Mouse (Mus musculus) limb, embryonic 11.5 days (tissue): ENCODE data around the gene Ubn1. TPM values are rescaled to one million over a fixed set of nuclear protein-coding genes. Genes with fewer than 3 reads are reported as not detected.

ENCODE experiments used
- ATAC-seq: fragments of 200-750 bp; cut with Nextera tagmentation; 2 replicates; pipeline ENCODE4 v1.8.0; 2017; ENCODE audit warnings: low read depth; ENCODE audit not compliant: insufficient number of reproducible peaks, low FRiP score, low TSS enrichment
- DNase-seq: peaks from one replicate; pipeline ENCODE4 v3.0.0-alpha.2; 2015; ENCODE audit warnings: low spot score
- H3K27ac ChIP-seq: fragments of 300-500 bp; sonication (generic); replicated peaks from 2 replicates; pipeline ENCODE4 v1.5.1; 2014; ENCODE audit warnings: low read depth, mild to moderate bottlenecking, low read length
- H3K27me3 ChIP-seq: fragments of 300-500 bp; sonication (generic); 2 replicates; pipeline ENCODE4 v1.6.1; 2014; ENCODE audit warnings: mild to moderate bottlenecking, low read length, mixed read lengths; ENCODE audit not compliant: control insufficient read depth, insufficient read depth
- H3K36me3 ChIP-seq: fragments of 300-500 bp; sonication (generic); 2 replicates; pipeline ENCODE4 v1.6.1; 2014; ENCODE audit warnings: mild to moderate bottlenecking, low read length, moderate library complexity, mixed read lengths; ENCODE audit not compliant: control insufficient read depth, insufficient read depth
- H3K4me1 ChIP-seq: fragments of 300-500 bp; sonication (generic); 2 replicates; pipeline ENCODE4 v1.6.1; 2014; ENCODE audit warnings: low read length, mixed read lengths; ENCODE audit not compliant: control insufficient read depth, insufficient read depth
- H3K4me2 ChIP-seq: fragments of 300-500 bp; sonication (generic); 2 replicates; pipeline ENCODE4 v1.6.1; 2014; ENCODE audit warnings: low read depth, mild to moderate bottlenecking, moderate library complexity; ENCODE audit not compliant: severe bottlenecking
- H3K4me3 ChIP-seq: fragments of 300-500 bp; sonication (generic); 2 replicates; pipeline ENCODE4 v1.5.1; 2014; ENCODE audit warnings: low read depth, low read length
- H3K9ac ChIP-seq: fragments of 300-500 bp; sonication (generic); 2 replicates; pipeline ENCODE4 v1.6.1; 2014; ENCODE audit warnings: mild to moderate bottlenecking, low read length
- H3K9me3 ChIP-seq: fragments of 300-500 bp; sonication (generic); 2 replicates; pipeline ENCODE4 v1.6.1; 2016; ENCODE audit warnings: low read length; ENCODE audit not compliant: control insufficient read depth
- WGBS: fragments of 180-500 bp; shearing (Covaris S2); extraction: QIAGEN DNeasy Blood & Tissue Kit; methylation state at CpG from one replicate; pipeline ENCODE4 v1.1.7; 2014; 5-methylcytosine and 5-hydroxymethylcytosine counted together
- polyA plus RNA-seq: library from polyadenylated mRNA; unstranded; fragments of >200 nt; fragmentation: Nextera tagmentation; extraction: Ambion mirVana; gene quantifications from 2 replicates; pipeline ENCODE4 v1.2.1, GENCODE M21; 2014

The Ubn1 gene
- polyA plus RNA-seq, 1 experiment from 2014 or later = 25.1 TPM

GRCm38 (mm10) chr16:5089021-5089420, 39.2 kb downstream of the Ubn1 start:
- no peaks in the 10 kb centered on the region for H3K4me1 ChIP-seq
- H3K4me3 ChIP-seq = no peak overlapping the region
- WGBS = 60% methylated on average over 10 of the region's 10 CpGs
- H3K27ac ChIP-seq = no peak overlapping the region
- no peaks in the 10 kb centered on the region for H3K9me3 ChIP-seq
- no peak for ATAC-seq
- H3K9ac ChIP-seq = no peak overlapping the region
- no peak for DNase-seq
- H3K36me3 ChIP-seq = peaks cover 14% of the 10 kb centered on the region
- H3K4me2 ChIP-seq = no peak overlapping the region
- no peaks in the 10 kb centered on the region for H3K27me3 ChIP-seq

GRCm38 (mm10) chr16:5093285-5093684, 43.4 kb downstream of the Ubn1 start:
- whole genome bisulfite sequencing = 91% methylated on average over 5 of the region's 5 CpGs
- Histone ChIP-seq H3K27me3 (no peaks in the 10 kb centered on the region), H3K36me3 (0 out of 2 replicates have a peak, but pooled peaks cover under 1% of the 10 kb centered on the region), H3K4me1 (no peaks in the 10 kb centered on the region), H3K9me3 (no peaks in the 10 kb centered on the region), H3K9ac (no peak overlapping the region), H3K27ac (no peak overlapping the region), H3K4me3 (no peak overlapping the region), H3K4me2 (no peak overlapping the region)
- no peak for ATAC-seq
- DNase-seq = no peak

- Histone ChIP-seq H3K4me1 (no peaks in the 10 kb centered on the region), H3K27me3 (no peaks in the 10 kb centered on the region), H3K9me3 (no peaks in the 10 kb centered on the region), H3K9ac (no peak overlapping the region), H3K4me3 (no peak overlapping the region), H3K4me2 (no peak overlapping the region), H3K27ac (no peak overlapping the region), H3K36me3 (no peaks in the 10 kb centered on the region)
- WGBS = 87% methylated on average over 8 of the region's 8 CpGs
- no peak for DNase-seq
- ATAC-seq = no peak
Measured at GRCm38 (mm10) chr16:5096504-5096903, 46.6 kb downstream of the Ubn1 start.

GRCm38 (mm10) chr16:5101000-5101399, 51.1 kb downstream of the Ubn1 start:
- Histone ChIP-seq H3K9me3 (no peaks in the 10 kb centered on the region), H3K27me3 (no peaks in the 10 kb centered on the region), H3K4me3 (no peak overlapping the region), H3K27ac (no peak overlapping the region), H3K4me1 (no peaks in the 10 kb centered on the region), H3K4me2 (no peak overlapping the region), H3K36me3 (no peaks in the 10 kb centered on the region), H3K9ac (no peak overlapping the region)
- WGBS = 91% methylated on average over 6 of the region's 6 CpGs
- ATAC-seq (no peak), DNase-seq (no peak)

GRCm38 (mm10) chr16:5109877-5110276, 60.0 kb downstream of the Ubn1 start:
- no peak overlapping the region for H3K27ac ChIP-seq
- ATAC-seq = no peak
- H3K4me1 ChIP-seq = no peaks in the 10 kb centered on the region
- no peak for DNase-seq
- no peaks in the 10 kb centered on the region for H3K9me3 ChIP-seq
- H3K36me3 ChIP-seq = no peaks in the 10 kb centered on the region
- 57% methylated on average over 7 of the region's 7 CpGs for WGBS
- no peak overlapping the region for H3K4me2 ChIP-seq
- H3K9ac ChIP-seq = no peak overlapping the region
- no peak overlapping the region for H3K4me3 ChIP-seq
- no peaks in the 10 kb centered on the region for H3K27me3 ChIP-seq

GRCm38 (mm10) chr16:5111021-5111420, 61.2 kb downstream of the Ubn1 start:
- Histone ChIP-seq H3K36me3 (no peaks in the 10 kb centered on the region), H3K9me3 (no peaks in the 10 kb centered on the region), H3K9ac (no peak overlapping the region), H3K4me3 (no peak overlapping the region), H3K4me2 (no peak overlapping the region), H3K4me1 (no peaks in the 10 kb centered on the region), H3K27me3 (no peaks in the 10 kb centered on the region), H3K27ac (no peak overlapping the region)
- ATAC-seq (no peak), DNase-seq (no peak)
- 82% methylated on average over 3 of the region's 3 CpGs for WGBS

- H3K27ac ChIP-seq = no peak overlapping the region
- H3K4me3 ChIP-seq = no peak overlapping the region
- no peaks in the 10 kb centered on the region for H3K9me3 ChIP-seq
- 79% methylated on average over 4 of the region's 4 CpGs for WGBS
- ATAC-seq = no peak
- no peaks in the 10 kb centered on the region for H3K36me3 ChIP-seq
- no peak overlapping the region for H3K9ac ChIP-seq
- no peaks in the 10 kb centered on the region for H3K4me1 ChIP-seq
- H3K27me3 ChIP-seq = no peaks in the 10 kb centered on the region
- no peak overlapping the region for H3K4me2 ChIP-seq
- no peak for DNase-seq
Measured at GRCm38 (mm10) chr16:5113002-5113550, 63.2 kb downstream of the Ubn1 start.

GRCm38 (mm10) chr16:5113582-5113981, 63.7 kb downstream of the Ubn1 start:
- no peak for ATAC-seq
- WGBS = 70% methylated on average over 2 of the region's 2 CpGs

GRCm38 (mm10) chr16:5119385-5119784, 69.5 kb downstream of the Ubn1 start:
- DNase-seq (no peak), ATAC-seq (no peak)
- H3K9me3 ChIP-seq = no peaks in the 10 kb centered on the region
- H3K4me2 ChIP-seq = no peak overlapping the region
- H3K27me3 ChIP-seq = 0 out of 2 replicates have a peak, but pooled peaks cover 4% of the 10 kb centered on the region
- H3K9ac ChIP-seq = no peak overlapping the region
- whole genome bisulfite sequencing = 75% methylated on average over 4 of the region's 4 CpGs
- H3K4me1 ChIP-seq = no peaks in the 10 kb centered on the region
- no peak overlapping the region for H3K4me3 ChIP-seq
- H3K36me3 ChIP-seq = no peaks in the 10 kb centered on the region
- no peak overlapping the region for H3K27ac ChIP-seq

More at GRCm38 (mm10) chr16:5113582-5113981, 63.7 kb downstream of the Ubn1 start:
- no peak overlapping the region for H3K27ac ChIP-seq
- no peak for DNase-seq
- H3K36me3 ChIP-seq = no peaks in the 10 kb centered on the region
- H3K4me1 ChIP-seq = no peaks in the 10 kb centered on the region
- no peaks in the 10 kb centered on the region for H3K27me3 ChIP-seq
- peak overlapping the region; percentile 2; the same call in 1 of the 2 replicates for H3K4me2 ChIP-seq
- no peak overlapping the region for H3K4me3 ChIP-seq
- H3K9me3 ChIP-seq = no peaks in the 10 kb centered on the region
- no peak overlapping the region for H3K9ac ChIP-seq
